Mouse (Mus musculus) hindbrain, postnatal 0 days (tissue): ENCODE measurements around the gene Tubgcp5. TPM values are rescaled to one million over a fixed set of nuclear protein-coding genes. Genes with fewer than 3 reads are reported as not detected.

Source experiments
- ATAC-seq: fragments of 200-750 bp; cut with Nextera tagmentation; 2 replicates; pipeline ENCODE4 v1.8.0; 2017; ENCODE audit warnings: mild to moderate bottlenecking, moderate TSS enrichment, moderate library complexity
- DNase-seq: peaks from one replicate; pipeline ENCODE4 v3.0.0-alpha.2; 2015; ENCODE audit warnings: low spot score
- H3K27ac ChIP-seq: fragments of 300-500 bp; sonication (generic); 2 replicates; pipeline ENCODE4 v1.5.1; 2014; ENCODE audit warnings: mild to moderate bottlenecking
- H3K27me3 ChIP-seq: fragments of 300-500 bp; sonication (generic); 2 replicates; pipeline ENCODE4 v1.6.1; 2014; ENCODE audit warnings: low read length, mixed read lengths; ENCODE audit not compliant: insufficient read depth
- H3K36me3 ChIP-seq: fragments of 300-500 bp; sonication (generic); 2 replicates; pipeline ENCODE4 v1.6.1; 2014; ENCODE audit warnings: low read length, mixed read lengths; ENCODE audit not compliant: insufficient read depth
- H3K4me1 ChIP-seq: fragments of 300-500 bp; sonication (generic); 2 replicates; pipeline ENCODE4 v1.6.1; 2014; ENCODE audit warnings: antibody characterized with exemption, low read length, mixed read lengths; ENCODE audit not compliant: insufficient read depth
- H3K4me2 ChIP-seq: fragments of 300-500 bp; sonication (generic); 2 replicates; pipeline ENCODE4 v1.6.1; 2014; ENCODE audit warnings: low read depth, mild to moderate bottlenecking, low read length, moderate library complexity, mixed read lengths
- H3K4me3 ChIP-seq: fragments of 300-500 bp; sonication (generic); 2 replicates; pipeline ENCODE4 v1.5.1; 2014; ENCODE audit warnings: low read length
- H3K9ac ChIP-seq: fragments of 300-500 bp; sonication (generic); replicated peaks from 2 replicates; pipeline ENCODE4 v1.6.1; 2014; ENCODE audit warnings: mild to moderate bottlenecking, low read length, moderate library complexity, mixed read lengths
- H3K9me3 ChIP-seq: fragments of 300-500 bp; sonication (generic); 2 replicates; pipeline ENCODE4 v1.6.1; 2016; ENCODE audit warnings: low read length, mixed read lengths
- CTCF ChIP-seq: IDR thresholded peaks from 2 replicates; pipeline ENCODE4 v1.5.1; 2016; ENCODE audit warnings: antibody characterized with exemption, control low read depth, low read depth
- WGBS: fragments of 180-500 bp; shearing (Covaris S2); extraction: QIAGEN DNeasy Blood & Tissue Kit; methylation state at CpG from one replicate; pipeline ENCODE4 v1.1.7; 2014; 5-methylcytosine and 5-hydroxymethylcytosine counted together
- polyA plus RNA-seq: library from polyadenylated mRNA; unstranded; fragments of >200 nt; fragmentation: Nextera tagmentation; extraction: Ambion mirVana; gene quantifications from 2 replicates; pipeline ENCODE4 v1.2.1, GENCODE M21; 2015
- total RNA-seq: library from RNA; depleted of rRNA; stranded (reverse); fragments of >200 nt; gene quantifications from 2 replicates; pipeline ENCODE4 v1.2.3, GENCODE M21; 2014

The Tubgcp5 gene
- total and polyA plus RNA-seq, 2 experiments from 2014 or later: 22.3 to 25.9 TPM

- no peak for DNase-seq
- Histone ChIP-seq H3K36me3 (no peaks in the 10 kb centered on the region), H3K27ac (no peak overlapping the region), H3K4me2 (no peak overlapping the region), H3K4me3 (no peak overlapping the region), H3K9me3 (no peaks in the 10 kb centered on the region), H3K9ac (no peak overlapping the region), H3K27me3 (no peaks in the 10 kb centered on the region), H3K4me1 (peaks cover 7% of the 10 kb centered on the region; the same call in 1 of the 2 replicates)
- TF ChIP-seq CTCF: no peak
- 62% methylated on average over 6 of the region's 6 CpGs for WGBS
- ATAC-seq: no peak
Observed at GRCm38 (mm10) chr7:55859956-55860355, 66.0 kb downstream of the Tubgcp5 start.

GRCm38 (mm10) chr7:55861175-55861574, 67.2 kb downstream of the Tubgcp5 start:
- no peak for ATAC-seq
- H3K9ac ChIP-seq: no peak overlapping the region
- 86% methylated on average over 4 of the region's 4 CpGs for WGBS
- no peak overlapping the region for H3K27ac ChIP-seq
- H3K4me3 ChIP-seq: no peak overlapping the region
- H3K4me1 ChIP-seq: 0 out of 2 replicates have a peak, but pooled peaks cover 7% of the 10 kb centered on the region
- H3K36me3 ChIP-seq: no peaks in the 10 kb centered on the region
- DNase-seq: no peak
- H3K27me3 ChIP-seq: no peaks in the 10 kb centered on the region
- H3K4me2 ChIP-seq: no peak overlapping the region
- no peaks in the 10 kb centered on the region for H3K9me3 ChIP-seq
- TF ChIP-seq CTCF: no peak

GRCm38 (mm10) chr7:55865044-55865443, 71.1 kb downstream of the Tubgcp5 start:
- ATAC-seq: no peak
- H3K4me1 ChIP-seq: no peaks in the 10 kb centered on the region

GRCm38 (mm10) chr7:55865750-55866416, 71.9 kb downstream of the Tubgcp5 start:
- ATAC-seq (no peak), DNase-seq (no peak)
- no peak for TF ChIP-seq CTCF
- Histone ChIP-seq H3K36me3 (no peaks in the 10 kb centered on the region), H3K4me2 (no peak overlapping the region), H3K9me3 (no peaks in the 10 kb centered on the region), H3K9ac (no peak overlapping the region), H3K27me3 (no peaks in the 10 kb centered on the region), H3K4me3 (no peak overlapping the region), H3K4me1 (no peaks in the 10 kb centered on the region), H3K27ac (no peak overlapping the region)
- 76% methylated on average over 8 of the region's 8 CpGs for WGBS

More at GRCm38 (mm10) chr7:55865044-55865443, 71.1 kb downstream of the Tubgcp5 start:
- TF ChIP-seq CTCF: no peak
- no peaks in the 10 kb centered on the region for H3K9me3 ChIP-seq
- no peak overlapping the region for H3K4me2 ChIP-seq
- H3K36me3 ChIP-seq: no peaks in the 10 kb centered on the region
- no peak overlapping the region for H3K9ac ChIP-seq
- H3K27me3 ChIP-seq: no peaks in the 10 kb centered on the region
- H3K4me3 ChIP-seq: no peak overlapping the region
- no peak overlapping the region for H3K27ac ChIP-seq
- no peak for DNase-seq

- Histone ChIP-seq H3K27ac (no peak overlapping the region), H3K4me3 (no peak overlapping the region), H3K27me3 (no peaks in the 10 kb centered on the region), H3K9me3 (no peaks in the 10 kb centered on the region), H3K4me1 (no peaks in the 10 kb centered on the region), H3K4me2 (no peak overlapping the region), H3K9ac (no peak overlapping the region), H3K36me3 (peaks cover 4% of the 10 kb centered on the region; the same call in 1 of the 2 replicates)
- DNase-seq (no peak), ATAC-seq (no peak)
- 74% methylated on average over 7 of the region's 7 CpGs for WGBS
- no peak for TF ChIP-seq CTCF
Observed at GRCm38 (mm10) chr7:55868247-55868646, 74.3 kb downstream of the Tubgcp5 start.

GRCm38 (mm10) chr7:55869220-55869619, 75.3 kb downstream of the Tubgcp5 start:
- WGBS: 72% methylated on average over 3 of the region's 3 CpGs

GRCm38 (mm10) chr7:55870340-55871020, 76.5 kb downstream of the Tubgcp5 start:
- H3K9me3 ChIP-seq: no peaks in the 10 kb centered on the region
- H3K27me3 ChIP-seq: no peaks in the 10 kb centered on the region
- WGBS: 87% methylated on average over 6 of the region's 6 CpGs
- peak; percentile 17; the same call in 1 of the 2 replicates for TF ChIP-seq CTCF
- no peaks in the 10 kb centered on the region for H3K4me1 ChIP-seq
- no peak overlapping the region for H3K27ac ChIP-seq
- ATAC-seq: peak; percentile 64; the same call in 1 of the 2 replicates
- H3K9ac ChIP-seq: no peak overlapping the region
- H3K4me2 ChIP-seq: no peak overlapping the region
- H3K36me3 ChIP-seq: peaks cover 22% of the 10 kb centered on the region
- peak; percentile 60 for DNase-seq
- no peak overlapping the region for H3K4me3 ChIP-seq

More at GRCm38 (mm10) chr7:55869220-55869619, 75.3 kb downstream of the Tubgcp5 start:
- Histone ChIP-seq H3K36me3 (peaks cover 14% of the 10 kb centered on the region), H3K27me3 (no peaks in the 10 kb centered on the region), H3K4me3 (no peak overlapping the region), H3K4me1 (no peaks in the 10 kb centered on the region), H3K9me3 (no peaks in the 10 kb centered on the region), H3K27ac (no peak overlapping the region), H3K9ac (no peak overlapping the region), H3K4me2 (no peak overlapping the region)
- no peak for TF ChIP-seq CTCF
- no peak for ATAC-seq
- DNase-seq: no peak
